Mouse (Mus musculus) lung, embryonic 14.5 days (tissue): Measurements from ENCODE around the gene Macf1. TPM values are rescaled to one million over a fixed set of nuclear protein-coding genes. Genes with fewer than 3 reads are reported as not detected.
"Not testable (repeated sequence)": the region's sequence is repeated elsewhere in the genome, so short reads cannot be mapped to it uniquely, and the experiment has no call there.

Experiments used
- ATAC-seq: fragments of 200-750 bp; cut with Nextera tagmentation; 2 replicates; pipeline ENCODE4 v1.8.0; 2017; ENCODE audit warnings: mild to moderate bottlenecking, moderate TSS enrichment, moderate library complexity; ENCODE audit not compliant: insufficient read depth
- DNase-seq: peaks from one replicate; pipeline ENCODE4 v3.0.0-alpha.2; 2015
- H3K27ac ChIP-seq: fragments of 300-500 bp; sonication (generic); 2 replicates; pipeline ENCODE4 v1.5.1; 2014; ENCODE audit warnings: low read depth, mild to moderate bottlenecking, moderate library complexity
- H3K27me3 ChIP-seq: fragments of 300-500 bp; sonication (generic); 2 replicates; pipeline ENCODE4 v1.6.1; 2014; ENCODE audit warnings: low read length, control low read depth; ENCODE audit not compliant: insufficient read depth
- H3K36me3 ChIP-seq: fragments of 300-500 bp; sonication (generic); 2 replicates; pipeline ENCODE4 v1.6.1; 2014; ENCODE audit warnings: control low read depth; ENCODE audit not compliant: insufficient read depth
- H3K4me1 ChIP-seq: fragments of 300-500 bp; sonication (generic); 2 replicates; pipeline ENCODE4 v1.6.1; 2014; ENCODE audit warnings: antibody characterized with exemption, control low read depth; ENCODE audit not compliant: insufficient read depth
- H3K4me2 ChIP-seq: fragments of 300-500 bp; sonication (generic); 2 replicates; pipeline ENCODE4 v1.6.1; 2014; ENCODE audit warnings: mild to moderate bottlenecking
- H3K4me3 ChIP-seq: fragments of 300-500 bp; sonication (generic); 2 replicates; pipeline ENCODE4 v1.5.1; 2014; ENCODE audit warnings: low read depth, low read length
- H3K9ac ChIP-seq: fragments of 300-500 bp; sonication (generic); 2 replicates; pipeline ENCODE4 v1.6.1; 2014
- H3K9me3 ChIP-seq: fragments of 300-500 bp; sonication (generic); 2 replicates; pipeline ENCODE4 v1.6.1; 2016; ENCODE audit warnings: low read depth, low read length, control low read depth
- CTCF ChIP-seq: IDR thresholded peaks from 2 replicates; pipeline ENCODE4 v1.5.1; 2016; ENCODE audit warnings: antibody characterized with exemption, low read depth
- WGBS: fragments of 180-500 bp; shearing (Covaris S2); extraction: QIAGEN DNeasy Blood & Tissue Kit; methylation state at CpG from one replicate; pipeline ENCODE4 v1.1.7; 2014; 5-methylcytosine and 5-hydroxymethylcytosine counted together
- polyA plus RNA-seq: library from polyadenylated mRNA; unstranded; fragments of >200 nt; fragmentation: Nextera tagmentation; extraction: Ambion mirVana; gene quantifications from 2 replicates; pipeline ENCODE4 v1.2.1, GENCODE M21; 2014

Gene Macf1
- polyA plus RNA-seq, 1 experiment from 2014 or later = 103 TPM

DNA sequence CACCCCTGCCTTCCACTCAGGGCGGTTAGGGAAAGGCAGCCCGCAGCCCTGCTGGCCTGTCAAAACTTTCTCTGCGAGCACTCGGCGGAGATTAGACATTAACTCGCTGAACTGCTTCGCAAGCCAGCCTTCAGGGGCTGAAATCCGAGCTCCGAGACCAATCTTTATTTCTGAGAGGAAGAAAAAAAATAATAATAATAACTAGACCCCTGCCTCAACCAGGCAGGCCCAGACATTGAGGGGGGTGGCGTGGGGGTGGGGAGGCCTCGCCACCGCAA lies 20.5 kb downstream of the Macf1 start:
- Histone ChIP-seq H3K36me3 (no peaks in the 10 kb centered on the region), H3K27me3 (no peaks in the 10 kb centered on the region), H3K4me1 (peaks cover 20% of the 10 kb centered on the region), H3K9me3 (no peaks in the 10 kb centered on the region), H3K27ac (peak overlapping the region; percentile 99), H3K9ac (peak overlapping the region; percentile 96), H3K4me2 (peak overlapping the region; percentile 71), H3K4me3 (peak overlapping the region; percentile 93)
- DNase-seq (peak; percentile 73), ATAC-seq (no peak)
- TF ChIP-seq CTCF = no peak
- WGBS = 2% methylated on average over 12 of the region's 12 CpGs

DNA sequence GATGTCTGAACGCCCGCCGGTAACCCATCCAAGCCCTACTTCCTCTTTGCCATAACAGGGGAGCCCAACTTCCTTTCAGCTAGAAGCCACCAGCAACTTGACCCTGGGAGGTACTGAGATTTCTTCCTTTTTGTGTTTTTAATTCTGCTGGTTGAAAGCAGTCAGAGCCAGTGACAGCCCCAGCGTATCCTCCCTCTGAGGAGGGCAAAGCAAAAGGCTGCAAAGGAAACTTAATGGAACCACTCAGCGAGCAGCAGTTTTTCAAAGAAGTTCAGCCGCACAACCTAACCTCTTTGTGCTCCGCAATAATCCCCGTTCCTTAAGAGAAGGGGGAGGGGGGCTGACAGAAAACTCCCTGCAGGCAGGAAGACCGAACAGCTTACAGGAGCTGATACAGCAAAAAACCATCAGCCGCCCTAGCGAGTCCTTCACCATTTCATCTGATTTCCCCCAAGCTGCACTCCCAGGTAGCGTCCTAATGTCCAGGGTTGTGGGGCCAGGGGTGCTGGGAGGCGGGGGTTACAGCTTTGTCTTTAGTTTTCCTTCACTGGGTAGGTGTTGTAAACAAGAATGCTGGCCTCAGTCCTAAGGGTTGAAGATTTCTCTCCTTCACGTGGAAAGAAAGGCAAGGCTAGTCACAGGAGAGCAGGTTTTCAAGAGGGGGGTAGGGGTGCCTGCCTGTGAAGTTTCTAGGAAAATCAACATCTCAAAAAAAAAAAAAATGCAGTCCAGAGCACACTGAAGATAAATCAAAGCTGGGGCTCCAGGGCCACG lies 21.1 kb downstream of the Macf1 start:
- Histone ChIP-seq H3K4me2 (peak overlapping the region; percentile 71), H3K27me3 (no peaks in the 10 kb centered on the region), H3K4me1 (peaks cover 20% of the 10 kb centered on the region), H3K36me3 (no peaks in the 10 kb centered on the region), H3K27ac (peak overlapping the region; percentile 99), H3K9ac (peak overlapping the region; percentile 96), H3K9me3 (no peaks in the 10 kb centered on the region), H3K4me3 (peak overlapping the region; percentile 93)
- no peak for TF ChIP-seq CTCF
- ATAC-seq (no peak), DNase-seq (peak; percentile 41)
- 3% methylated on average over 15 of the region's 15 CpGs for WGBS

DNA sequence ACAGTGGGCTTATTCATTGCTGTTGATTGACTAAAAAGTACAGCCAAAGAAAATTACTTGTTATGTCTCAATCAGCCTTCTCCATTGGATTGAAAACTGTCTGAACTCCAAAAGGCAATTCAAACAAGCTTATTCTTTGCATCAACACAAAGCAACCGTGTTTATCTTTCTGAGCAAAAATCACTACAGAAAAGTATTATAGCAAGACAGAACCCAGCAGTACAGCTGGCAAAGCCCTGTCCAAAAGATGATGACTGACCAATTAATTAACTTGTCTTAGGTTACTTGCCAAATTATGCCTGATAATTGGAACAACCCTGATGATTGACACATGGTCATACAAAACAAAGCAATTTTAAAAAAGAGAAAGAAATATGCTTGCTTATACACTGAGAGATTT lies 26.0 kb downstream of the Macf1 start:
- no peak for DNase-seq
- H3K9me3 ChIP-seq = no peaks in the 10 kb centered on the region
- no peaks in the 10 kb centered on the region for H3K27me3 ChIP-seq
- peaks cover 10% of the 10 kb centered on the region for H3K4me1 ChIP-seq
- TF ChIP-seq CTCF = no peak
- ATAC-seq = no peak
- H3K36me3 ChIP-seq = no peaks in the 10 kb centered on the region
- no peak overlapping the region for H3K9ac ChIP-seq
- no peak overlapping the region for H3K4me3 ChIP-seq
- 81% methylated on average over 1 of the region's 1 CpGs for WGBS
- no peak overlapping the region for H3K27ac ChIP-seq
- no peak overlapping the region for H3K4me2 ChIP-seq

DNA sequence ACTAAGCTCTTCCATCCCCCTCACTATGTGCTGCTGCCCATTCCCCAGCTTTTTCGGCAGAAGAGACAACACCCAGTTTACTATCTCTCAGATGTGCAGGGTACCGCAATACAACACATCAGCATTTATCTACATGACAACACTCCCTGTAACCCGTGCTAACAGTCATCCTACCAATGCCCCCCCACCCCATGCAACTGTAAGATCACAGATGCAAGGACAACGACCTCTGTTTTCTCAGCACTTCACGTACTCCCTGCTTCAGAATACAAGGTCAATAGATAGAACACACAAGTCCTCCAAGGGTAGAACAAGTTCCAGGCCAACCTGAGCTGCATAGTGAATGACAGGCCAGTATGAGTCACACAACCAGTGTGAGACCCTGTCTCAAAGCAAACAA lies 28.9 kb downstream of the Macf1 start:
- H3K4me3 ChIP-seq = no peak overlapping the region
- ATAC-seq (no peak), DNase-seq (no peak)
- H3K9me3 ChIP-seq = no peaks in the 10 kb centered on the region
- H3K36me3 ChIP-seq = no peaks in the 10 kb centered on the region
- H3K4me2 ChIP-seq = no peak overlapping the region
- no peaks in the 10 kb centered on the region for H3K4me1 ChIP-seq
- no peaks in the 10 kb centered on the region for H3K27me3 ChIP-seq
- no peak overlapping the region for H3K9ac ChIP-seq
- no peak for TF ChIP-seq CTCF
- WGBS = 80% methylated on average over 5 of the region's 5 CpGs
- no peak overlapping the region for H3K27ac ChIP-seq

DNA sequence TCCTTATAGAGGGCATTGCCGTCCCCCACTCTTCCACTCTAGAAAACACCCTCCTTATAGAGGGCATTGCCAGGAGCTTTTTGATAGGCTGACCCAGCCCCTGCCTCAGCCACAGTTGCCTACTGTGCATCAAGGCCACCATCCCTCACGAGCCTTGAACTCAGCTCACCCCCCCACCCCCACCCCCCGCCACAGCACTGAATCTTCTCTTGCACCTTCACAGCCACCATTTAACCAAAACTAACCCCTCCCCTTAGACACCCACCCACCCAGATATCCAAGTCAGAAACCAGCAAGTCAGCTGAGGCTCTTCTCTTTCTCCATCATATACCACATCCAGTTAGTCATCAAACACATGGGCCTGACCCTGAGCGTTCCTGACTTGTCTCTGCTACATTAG lies 29.6 kb downstream of the Macf1 start:
- TF ChIP-seq CTCF = no peak
- no peaks in the 10 kb centered on the region for H3K4me1 ChIP-seq
- no peak for ATAC-seq

DNA sequence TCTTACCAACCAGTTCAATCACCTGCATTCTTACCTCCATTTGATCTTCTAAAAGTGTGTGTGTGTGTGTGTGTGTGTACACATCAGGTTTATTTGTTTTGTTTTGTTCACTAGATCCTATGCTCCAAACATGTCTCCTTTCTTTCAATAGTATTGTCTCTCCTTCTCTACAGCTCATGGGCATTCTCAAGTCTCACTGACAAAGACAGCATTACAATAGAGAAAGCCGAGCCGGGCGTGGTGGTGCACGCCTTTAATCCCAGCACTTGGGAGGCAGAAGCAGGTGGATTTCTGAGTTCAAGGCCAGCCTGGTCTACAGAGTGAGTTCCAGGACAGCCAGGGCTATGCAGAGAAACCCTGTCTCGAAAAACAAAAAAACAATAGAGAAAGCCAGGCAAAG lies 30.7 kb downstream of the Macf1 start:
- WGBS = 87% methylated on average over 5 of the region's 5 CpGs
- not testable (repeated sequence) for H3K27me3 ChIP-seq, H3K36me3 ChIP-seq, H3K27ac ChIP-seq, H3K4me3 ChIP-seq, H3K9me3 ChIP-seq, DNase-seq, H3K4me2 ChIP-seq, ATAC-seq, H3K9ac ChIP-seq, H3K4me1 ChIP-seq

More for the DNA sequence above, 29.6 kb downstream of the Macf1 start:
- WGBS = 82% methylated on average over 4 of the region's 4 CpGs
- no peaks in the 10 kb centered on the region for H3K36me3 ChIP-seq
- H3K9ac ChIP-seq = no peak overlapping the region
- no peaks in the 10 kb centered on the region for H3K9me3 ChIP-seq
- H3K27ac ChIP-seq = no peak overlapping the region
- H3K4me2 ChIP-seq = no peak overlapping the region
- no peaks in the 10 kb centered on the region for H3K27me3 ChIP-seq
- no peak for DNase-seq
- no peak overlapping the region for H3K4me3 ChIP-seq

DNA sequence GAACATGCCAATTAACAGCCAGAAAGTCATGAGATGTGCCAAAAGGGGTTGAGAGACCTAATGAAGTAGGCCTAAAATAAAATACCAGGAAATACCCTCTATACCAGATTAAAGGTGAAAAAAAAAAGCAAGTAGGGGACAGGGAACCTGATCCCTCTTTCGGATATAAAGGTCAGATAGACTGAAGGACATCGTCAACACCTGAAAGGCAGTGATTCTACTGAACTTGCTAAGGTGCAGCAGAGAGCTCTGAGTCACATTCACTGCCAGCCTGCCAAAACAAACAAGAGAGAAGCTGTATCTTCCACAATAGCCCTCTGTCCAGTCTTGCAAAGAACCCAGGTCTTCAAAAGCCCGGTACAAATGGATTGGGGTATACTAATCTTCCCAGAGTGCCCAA lies 32.0 kb downstream of the Macf1 start:
- H3K27me3 ChIP-seq = no peaks in the 10 kb centered on the region
- no peak for ATAC-seq
- WGBS = 65% methylated on average over 3 of the region's 3 CpGs
- H3K9ac ChIP-seq = no peak overlapping the region
- no peak overlapping the region for H3K4me3 ChIP-seq
- no peak for TF ChIP-seq CTCF
- H3K4me1 ChIP-seq = no peaks in the 10 kb centered on the region
- no peak overlapping the region for H3K4me2 ChIP-seq
- no peaks in the 10 kb centered on the region for H3K9me3 ChIP-seq
- peaks cover 4% of the 10 kb centered on the region; the same call in 1 of the 2 replicates for H3K36me3 ChIP-seq
- peak overlapping the region; percentile 32; the same call in 1 of the 2 replicates for H3K27ac ChIP-seq
- DNase-seq = no peak
